ENCODE assay signal across 8 mouse cellular contexts in the genomic region with DNA sequence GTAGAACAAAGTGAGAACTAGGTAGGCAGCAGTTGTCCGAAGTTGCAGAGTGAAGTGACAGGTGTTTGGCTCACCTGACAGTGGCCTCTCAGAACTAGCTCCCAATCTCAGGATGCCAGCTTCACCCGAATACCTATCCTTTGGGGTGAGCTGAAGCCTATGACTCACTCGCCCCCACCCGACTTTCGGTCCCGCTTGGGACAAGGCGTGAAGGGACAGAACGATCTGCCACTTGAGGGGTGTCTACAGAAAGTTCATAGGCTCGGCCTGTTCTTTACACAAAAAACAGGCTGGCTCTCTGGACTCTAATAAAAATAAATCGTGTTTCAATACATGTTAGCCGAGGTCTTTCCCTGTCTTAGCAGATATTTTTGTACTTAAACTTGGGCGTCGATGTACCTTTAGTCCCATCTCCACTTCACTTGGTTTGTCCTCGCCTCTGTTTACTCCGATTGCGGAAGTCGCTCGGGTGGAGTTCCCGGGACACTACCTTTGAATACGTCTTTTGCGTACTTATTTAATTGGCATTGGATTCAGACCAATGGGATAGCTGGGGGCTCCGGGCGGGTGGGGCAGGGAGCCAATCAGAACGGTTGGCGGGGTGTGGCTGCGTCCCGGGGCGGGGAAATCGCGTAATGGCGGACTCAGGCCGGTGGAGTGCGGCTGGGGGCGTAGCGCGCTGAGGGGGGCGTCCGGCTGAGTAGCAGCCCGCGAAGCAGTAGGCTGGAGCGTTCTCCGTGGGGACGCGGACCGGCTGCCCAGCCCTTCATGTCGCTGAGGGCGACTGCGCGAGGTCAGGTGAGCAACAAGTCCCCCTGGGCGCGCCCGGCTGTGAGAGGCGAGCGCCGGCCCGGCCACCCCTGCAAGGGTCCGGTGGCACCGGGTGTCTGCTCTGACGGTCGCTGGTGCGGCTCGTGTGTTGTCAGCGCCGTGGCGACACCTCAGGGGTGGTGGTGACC. TPM values are rescaled to one million over a fixed set of nuclear protein-coding genes. Genes with fewer than 3 reads are reported as not detected.
DNase-seq lines count a peak whose midpoint lies in the region; ATAC-seq and TF ChIP-seq lines count a peak whose summit lies in the region.

A gene (plus strand): TSS at position 575 of the 959 bp plus-strand sequence.

- no peaks in the 10 kb centered on the region for H3K27me3 ChIP-seq in forebrain, embryonic 15.5 days

- DNase-seq in ES-E14 (ENCODE audit: low read depth, low spot score), result peak; percentile 93
- peak; percentile 85 for DNase-seq in cerebellum, adult 11-12 months
- peak; percentile 87 for DNase-seq in heart, postnatal 25 days (ENCODE audit: low spot score)
- peak; percentile 80 to 93 for DNase-seq in layer of hippocampus, adult 18-20 months (ENCODE audit: low spot score in 2 of 2)
- DNase-seq in lung, adult 2 months, result peak; percentile 91
- peak; percentile 80 to 90 for DNase-seq in thymus, adult 18-20 months

- 0 out of 2 replicates have a peak, but pooled peaks cover 2% of the 10 kb centered on the region for H3K36me3 ChIP-seq in ES-E14 (ENCODE audit: control insufficient read depth, insufficient read depth, low read length, poor library complexity, severe bottlenecking)
- no peaks in the 10 kb centered on the region for H3K36me3 ChIP-seq in forebrain, embryonic 15.5 days

- ATAC-seq in forebrain, embryonic 15.5 days (replicated peaks), result peak; percentile 92
- ATAC-seq in neutrophil, adult 5-6 weeks (ENCODE audit: extremely low read depth, insufficient number of reproducible peaks, low FRiP score, poor library complexity, severe bottlenecking), result peak; percentile 90

- in situ Hi-C loops in ES-E14 (cut with MboI; ENCODE audit: low sequenced_read_pairs in 2 of 2, unreplicated experiment in 2 of 2), result no loop called here

- intact Hi-C loops in heart, postnatal 25 days (cut with DNase I), result loop anchor here (5.0 kb wide), 2 partner anchors 73 to 118 kb away; a partner anchor contains a TSS

- TF ChIP-seq CTCF in lung, adult 2 months (IDR thresholded peaks at IDR 0.05; ENCODE audit: insufficient read depth, low read length), result no peak

- peak within 1 kb of the TSS; percentile 82 for H3K4me2 ChIP-seq in forebrain, embryonic 15.5 days (replicated peaks)

- peak within 1 kb of the TSS; percentile 94 for H3K9ac ChIP-seq in ES-E14 (ENCODE audit: insufficient read depth, low read depth, low read length, poor library complexity, severe bottlenecking)
- H3K9ac ChIP-seq in forebrain, embryonic 15.5 days (replicated peaks), result peak within 1 kb of the TSS; percentile 74

- peaks cover 2 to 9% of the 10 kb centered on the region in 2 experiments; a peak in 2 of 4 replicates for H3K4me1 ChIP-seq in ES-E14 (ENCODE audit: control insufficient read depth in 2 of 2, insufficient read depth in 2 of 2, low read length in 2 of 2, poor library complexity in 1 of 2)
- peaks cover 27% of the 10 kb centered on the region for H3K4me1 ChIP-seq in forebrain, embryonic 15.5 days
- peaks cover 7% of the 10 kb centered on the region for H3K4me1 ChIP-seq in lung, adult 2 months (ENCODE audit: control insufficient read depth, insufficient read depth, low read length)

- peak; percentile 94 for TF ChIP-seq POLR2A in lung, adult 2 months (IDR thresholded peaks at IDR 0.05; ENCODE audit: borderline replicate concordance, extremely low read depth, low read depth, low read length)

- under 1% methylated on average over 62 of the region's 65 CpGs for WGBS in forebrain, embryonic 15.5 days
- under 1% methylated on average over 65 of the region's 65 CpGs for WGBS in lung, adult 2 months

- no peaks in the 10 kb centered on the region for H3K9me3 ChIP-seq in ES-E14 (ENCODE audit: control insufficient read depth, insufficient read depth, low read depth, low read length)
- no peaks in the 10 kb centered on the region for H3K9me3 ChIP-seq in forebrain, embryonic 15.5 days

- peak within 1 kb of the TSS; percentile 68 to 90 for H3K4me3 ChIP-seq in ES-E14 (ENCODE audit: insufficient read depth in 1 of 2, low read depth in 1 of 2, low read length in 2 of 2, poor library complexity in 1 of 2, severe bottlenecking in 1 of 2)
- H3K4me3 ChIP-seq in forebrain, embryonic 15.5 days, result peak within 1 kb of the TSS; percentile 90
- peak within 1 kb of the TSS; percentile 93 for H3K4me3 ChIP-seq in lung, adult 2 months (replicated peaks; ENCODE audit: extremely low read depth, low read depth, low read length)

- peak within 1 kb of the TSS; percentile 67 for H3K27ac ChIP-seq in ES-E14 (ENCODE audit: insufficient read depth, low read depth, low read length, poor library complexity, severe bottlenecking)
- H3K27ac ChIP-seq in forebrain, embryonic 15.5 days (replicated peaks), result peak within 1 kb of the TSS; percentile 60

TF ChIP-seq in ES-E14, 5 proteins besides CTCF, POLR2A, EP300 and RAD21:
- TF ChIP-seq ZNF384 (IDR thresholded peaks at IDR 0.05; ENCODE audit: low read depth, low read length), result no peak
- TF ChIP-seq ZC3H11A (IDR thresholded peaks at IDR 0.05; ENCODE audit: borderline replicate concordance, low read depth, low read length), result no peak
- TF ChIP-seq HCFC1 (IDR thresholded peaks at IDR 0.05; ENCODE audit: borderline replicate concordance, insufficient read depth, low read length), result no peak
- peak; percentile 51; the same call in 1 of the 2 replicates for TF ChIP-seq CHD2 (IDR thresholded peaks at IDR 0.05; ENCODE audit: low read depth, low read length)
- no peak for TF ChIP-seq MAFK (IDR thresholded peaks at IDR 0.05; ENCODE audit: insufficient read depth, low read depth, low read length)

RNA-seq across cellular contexts. Expression of the gene that starts here (rescaled TPM):
- 31.8 and 32.3 TPM in 2 replicates for total RNA-seq in ES-E14 (2012; rRNA removed)
- polyA plus RNA-seq in forebrain, embryonic 15.5 days (2015; fragmentation: Nextera tagmentation; extraction: Ambion mirVana), result 31.8 and 33.6 TPM in 2 replicates
- 100 to 1,000 TPM in 1 of 2 experiments, 10 to 100 TPM in 1; 77.7 to 110 TPM for total RNA-seq in heart, postnatal 25 days (2021)
- total RNA-seq in layer of hippocampus, adult 18-20 months (2021), result 10 to 100 TPM; 27.4 to 32.6 TPM
- polyA plus RNA-seq in lung, adult 2 months (2012; rRNA removed), result 91.7 and 109 TPM in 2 replicates
- 89.1 and 105 TPM in 2 replicates for total RNA-seq in neutrophil, adult 5-6 weeks (2017)

Comparison
In these comparisons a context has a peak if more than half of its experiments do, and no peak if none do; other contexts are left out.
1. Peak in every context shown above with its lines: DNase-seq, ATAC-seq, H3K4me3 ChIP-seq and H3K27ac ChIP-seq.